Mouse (Mus musculus) ES-E14 (cell line): ENCODE measurements around the gene AB124611.

Experiments
- MAFK ChIP-seq: IDR thresholded peaks from 2 replicates; pipeline ENCODE4 v1.6.1; 2014; ENCODE audit warnings: mild to moderate bottlenecking, low read depth, low read length, inconsistent platforms; ENCODE audit not compliant: insufficient read depth
- ZC3H11A ChIP-seq: IDR thresholded peaks from 2 replicates; pipeline ENCODE4 v1.6.1; 2012; ENCODE audit warnings: low read depth, mild to moderate bottlenecking, inconsistent platforms, low read length, borderline replicate concordance
- ZNF384 ChIP-seq: IDR thresholded peaks from 2 replicates; pipeline ENCODE4 v1.6.1; 2012; ENCODE audit warnings: low read depth, low read length, inconsistent platforms

GRCm38 (mm10) chr9:21567051-21567450, 41.1 kb downstream of the AB124611 start:
- no peak for TF ChIP-seq ZNF384
- no peak for TF ChIP-seq MAFK
- no peak for TF ChIP-seq ZC3H11A
